ENCODE assay signal across 19 mouse cellular contexts in the genomic region with DNA sequence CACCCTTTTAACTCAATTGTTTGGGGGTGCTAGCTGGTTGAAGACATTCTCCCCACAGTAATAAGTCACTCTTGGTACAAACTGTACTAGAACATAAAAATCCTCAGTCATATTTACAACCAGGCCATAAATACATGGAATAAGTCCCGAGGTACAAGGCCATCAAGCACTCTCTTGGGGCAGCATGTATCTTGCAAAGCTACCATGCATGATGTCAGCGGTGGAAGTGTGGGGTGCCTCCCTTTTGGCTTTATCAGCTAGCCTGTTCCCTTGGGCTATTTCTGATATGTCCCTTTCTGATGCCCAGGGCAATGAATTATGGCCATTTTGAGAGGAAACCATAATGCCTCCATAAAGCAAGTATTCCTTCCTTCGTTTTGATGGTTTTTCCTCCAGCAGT.
DNase-seq lines count a peak whose midpoint lies in the region; ATAC-seq lines count a peak whose summit lies in the region.
"Had no signal": no experiment of that assay in that cellular context is flagged by ENCODE, and none has a peak within 500 bp of the region (broad histone marks: within the 10 kb centered on the region; RNA-seq: fewer than 3 reads in every experiment).

No protein-coding gene starts in this region.

- no peak overlapping the region for H3K9ac ChIP-seq in neural tube, embryonic 14.5 days (replicated peaks; ENCODE audit: low read depth, low read length)
- no peak overlapping the region for H3K9ac ChIP-seq in neural tube, embryonic 15.5 days (replicated peaks)

- H3K27ac ChIP-seq in neural tube, embryonic 14.5 days (ENCODE audit: low read depth, low read length), result no peak overlapping the region
- H3K27ac ChIP-seq in neural tube, embryonic 15.5 days (replicated peaks), result no peak overlapping the region

- no peaks in the 10 kb centered on the region for H3K36me3 ChIP-seq in neural tube, embryonic 14.5 days (ENCODE audit: control insufficient read depth, insufficient read depth, low read length)
- no peaks in the 10 kb centered on the region for H3K36me3 ChIP-seq in neural tube, embryonic 15.5 days
- H3K36me3 ChIP-seq: G1E had no signal

- no peaks in the 10 kb centered on the region for H3K9me3 ChIP-seq in neural tube, embryonic 14.5 days (ENCODE audit: control insufficient read depth, low read length)
- no peaks in the 10 kb centered on the region for H3K9me3 ChIP-seq in neural tube, embryonic 15.5 days (replicated peaks)
- H3K9me3 ChIP-seq: G1E had no signal

- DNase-seq in adrenal gland, adult (ENCODE audit: inconsistent age in 2 of 2, low spot score in 1 of 2), result peak; percentile 16 to 61
- DNase-seq in adrenal gland, postnatal 14 days, result no peak
- DNase-seq: adrenal gland, adult 2 months; adrenal gland, adult 8-10 months; adrenal gland, postnatal 10 days; adrenal gland, postnatal 25 days; B cell, adult 2 months; cerebellum, adult 11 months; cerebellum, adult 11-12 months; cerebellum, adult 18-20 months; cerebellum, adult 2 months; cerebellum, adult 8-10 months had no signal

- ATAC-seq in neural tube, embryonic 14.5 days (ENCODE audit: low read depth), result 0 out of 2 replicates have a peak, but pooled peaks have one; percentile 58
- no peak for ATAC-seq in neural tube, embryonic 15.5 days (ENCODE audit: low FRiP score)
- ATAC-seq: activated CD4-positive, CD25-positive, alpha-beta regulatory T cell, adult 4 months; CD4-positive, CD25-positive, alpha-beta regulatory T cell, adult 4 months; Patski had no signal

- H3K4me1 ChIP-seq in neural tube, embryonic 14.5 days (ENCODE audit: control insufficient read depth, insufficient read depth, low read length), result no peaks in the 10 kb centered on the region
- H3K4me1 ChIP-seq in neural tube, embryonic 15.5 days, result no peaks in the 10 kb centered on the region

- H3K4me2 ChIP-seq in neural tube, embryonic 14.5 days (ENCODE audit: low read depth, low read length), result no peak overlapping the region
- H3K4me2 ChIP-seq in neural tube, embryonic 15.5 days, result no peak overlapping the region

- no peaks in the 10 kb centered on the region for H3K27me3 ChIP-seq in neural tube, embryonic 14.5 days (ENCODE audit: control insufficient read depth, insufficient read depth, low read length)
- H3K27me3 ChIP-seq in neural tube, embryonic 15.5 days (replicated peaks), result no peaks in the 10 kb centered on the region
- H3K27me3 ChIP-seq: CH12.LX, Patski had no signal

- WGBS in neural tube, embryonic 14.5 days, result 71% methylated on average over 3 of the region's 3 CpGs
- 72% methylated on average over 3 of the region's 3 CpGs for WGBS in neural tube, embryonic 15.5 days

- no peak overlapping the region for H3K4me3 ChIP-seq in neural tube, embryonic 14.5 days (ENCODE audit: low read depth, low read length)
- H3K4me3 ChIP-seq in neural tube, embryonic 15.5 days (replicated peaks), result no peak overlapping the region
